Mouse (Mus musculus) monocyte, adult 2 months (primary cell): ENCODE results near the gene Dcps.
"Not testable (repeated sequence)": the region's sequence is repeated elsewhere in the genome, so short reads cannot be mapped to it uniquely, and the experiment has no call there.

Experiments
- DNase-seq, 2 experiments: peaks; one replicate each; pipeline ENCODE4 v3.0.0; 2022; ENCODE audit warnings: low spot score in 2 of 2, low read depth in 1 of 2

Gene Dcps

DNA sequence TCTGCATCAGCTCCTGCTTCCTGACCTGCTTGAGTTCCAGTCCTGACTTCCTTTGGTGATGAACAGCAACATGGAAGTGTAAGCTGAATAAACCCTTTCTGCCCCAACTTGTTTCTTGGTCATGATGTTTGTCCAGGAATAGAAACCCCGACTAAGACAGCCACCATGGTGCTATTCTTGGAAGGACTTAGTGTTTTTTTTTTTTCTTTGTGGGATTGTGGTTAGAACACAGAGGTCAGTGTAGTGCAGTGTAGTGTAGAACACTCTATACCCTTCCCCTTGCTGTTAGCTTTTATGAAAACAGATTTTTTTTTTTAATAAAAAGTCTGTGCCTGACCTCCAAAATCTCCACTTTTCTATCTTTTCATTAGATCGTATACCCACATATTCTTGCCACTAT lies 7.0 kb upstream of the Dcps start:
- DNase-seq = no peak

DNA sequence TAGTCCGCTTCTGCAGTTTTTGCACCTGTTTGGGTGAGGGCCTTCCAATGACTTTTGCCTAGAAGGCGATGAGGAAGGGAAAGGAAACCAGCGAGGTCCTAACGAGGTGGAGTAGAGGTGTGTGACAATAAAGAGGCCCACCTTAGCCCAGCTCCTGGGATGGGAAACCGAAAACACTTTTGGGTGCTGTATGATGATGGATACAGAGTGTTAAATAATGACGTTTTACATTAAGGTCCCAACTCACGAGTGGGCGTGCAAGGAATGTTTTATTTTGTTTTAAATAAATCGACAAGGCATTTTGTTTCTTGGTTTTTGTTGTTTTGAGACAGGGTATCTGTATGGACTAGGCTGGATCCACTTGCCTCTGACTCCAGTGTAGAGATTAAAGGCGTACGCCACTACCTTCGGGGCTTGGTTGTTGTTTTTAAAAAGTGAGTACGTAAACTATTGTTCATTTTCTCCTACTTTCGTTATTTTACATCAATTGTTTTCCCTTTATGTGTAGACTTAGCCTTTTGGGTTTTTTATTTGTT lies 331 bp upstream of the Dcps start:
- no peak for DNase-seq

DNA sequence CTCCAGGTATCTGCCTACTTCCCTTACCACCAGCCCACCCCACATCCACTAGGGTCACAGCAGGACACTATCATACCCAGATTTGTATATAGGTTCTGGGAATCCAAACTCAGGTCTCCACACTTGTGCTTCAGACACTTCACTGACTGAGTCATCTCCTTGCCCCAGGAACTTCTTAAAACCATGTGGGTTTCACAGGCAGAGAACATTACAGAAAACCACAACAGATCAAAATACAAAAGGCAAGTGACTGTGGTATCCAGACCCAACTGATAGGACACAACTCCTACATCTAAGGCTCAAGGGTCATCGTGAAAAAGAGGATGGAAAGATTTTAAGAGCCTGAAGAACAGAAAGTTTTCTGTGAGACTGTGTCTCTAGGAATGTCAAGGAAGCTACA lies 2.5 kb downstream of the Dcps start:
- no peak for DNase-seq

DNA sequence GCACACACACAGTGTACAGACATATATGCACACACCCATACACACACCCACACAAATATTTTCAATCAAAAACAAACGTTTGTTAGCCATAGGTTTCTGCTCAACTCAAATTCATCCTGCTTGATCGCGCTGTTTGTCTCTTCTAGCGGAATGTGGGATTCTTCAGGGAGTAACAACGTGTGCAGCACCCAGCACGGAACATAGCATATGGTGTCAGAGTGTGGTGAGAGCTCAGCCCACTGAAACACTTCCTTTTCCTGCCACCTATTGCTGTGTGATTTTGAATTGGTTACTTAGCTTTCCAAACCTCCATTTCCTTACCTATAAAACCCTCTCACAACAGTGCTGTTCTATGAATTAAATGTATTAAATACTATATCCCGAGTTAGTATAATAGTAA lies 5.8 kb downstream of the Dcps start:
- no peak for DNase-seq

DNA sequence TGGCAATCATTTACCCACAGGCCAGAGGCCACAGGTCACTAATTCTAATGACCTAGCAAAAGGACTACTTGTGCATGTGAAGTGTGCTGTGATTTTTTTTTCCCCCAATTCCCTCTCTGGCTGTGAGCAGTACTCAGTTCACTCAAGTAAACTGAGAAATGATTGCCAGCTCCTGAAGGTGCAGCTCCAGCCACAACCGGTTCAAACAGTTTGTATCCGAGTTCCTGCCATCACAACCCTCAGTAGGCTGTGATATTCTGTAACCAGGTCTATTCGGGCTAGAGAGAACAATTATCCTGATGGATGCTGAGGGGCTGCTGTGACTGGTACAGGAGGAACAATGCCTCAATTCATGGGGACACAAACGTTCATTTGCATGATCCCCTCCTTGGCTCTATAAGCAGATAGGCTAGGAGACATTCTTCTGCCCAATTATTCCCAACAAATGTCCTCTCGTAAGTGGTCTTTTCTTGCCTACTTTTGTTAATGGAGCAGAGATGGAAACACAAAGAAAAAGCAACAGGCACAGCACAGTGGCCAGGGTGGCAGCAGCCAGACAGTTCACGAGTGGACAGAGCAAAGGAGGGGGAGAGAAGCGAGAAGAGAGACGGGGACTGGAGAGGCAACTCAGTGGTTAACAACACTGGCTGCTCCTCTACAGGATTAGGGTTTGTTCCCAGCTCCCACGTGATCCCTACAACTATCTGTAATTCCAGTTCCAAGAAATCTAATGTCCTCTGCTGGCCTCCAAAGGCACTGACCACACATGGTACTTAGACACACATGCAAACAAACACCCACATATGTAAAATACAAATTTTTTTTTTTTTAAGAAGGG lies 8.8 kb downstream of the Dcps start:
- no peak for DNase-seq

DNA sequence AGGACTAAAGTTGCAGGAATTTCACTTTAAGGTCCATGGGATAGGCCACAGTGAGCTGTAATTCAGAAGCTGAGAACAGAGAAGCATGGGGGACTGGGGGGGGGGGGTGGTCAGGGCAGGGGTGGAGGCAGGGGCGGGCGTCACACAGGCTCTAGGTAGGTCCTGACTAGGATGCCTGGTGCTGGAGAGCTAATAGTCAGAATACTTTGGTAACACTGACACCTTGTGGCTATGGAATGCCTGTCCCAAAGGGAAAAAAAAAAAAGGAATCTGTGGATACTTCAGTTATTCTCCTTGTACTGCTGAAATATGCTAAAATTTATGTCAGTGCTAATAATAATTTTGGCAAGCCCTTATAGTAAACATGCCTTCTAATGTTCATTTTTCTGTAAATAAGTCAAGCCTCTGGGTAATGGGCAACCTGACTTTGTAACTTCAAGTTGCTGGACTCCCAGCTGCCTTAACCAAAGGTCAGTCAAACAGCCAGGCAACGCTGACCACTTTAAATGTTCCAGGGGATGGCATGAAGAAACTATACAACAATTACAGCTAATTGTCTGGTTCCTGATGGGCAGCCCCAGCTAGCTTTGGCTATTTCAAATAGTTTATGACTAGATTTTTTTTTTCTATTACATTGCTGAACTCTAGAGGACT lies 9.6 kb downstream of the Dcps start:
- DNase-seq = no peak

DNA sequence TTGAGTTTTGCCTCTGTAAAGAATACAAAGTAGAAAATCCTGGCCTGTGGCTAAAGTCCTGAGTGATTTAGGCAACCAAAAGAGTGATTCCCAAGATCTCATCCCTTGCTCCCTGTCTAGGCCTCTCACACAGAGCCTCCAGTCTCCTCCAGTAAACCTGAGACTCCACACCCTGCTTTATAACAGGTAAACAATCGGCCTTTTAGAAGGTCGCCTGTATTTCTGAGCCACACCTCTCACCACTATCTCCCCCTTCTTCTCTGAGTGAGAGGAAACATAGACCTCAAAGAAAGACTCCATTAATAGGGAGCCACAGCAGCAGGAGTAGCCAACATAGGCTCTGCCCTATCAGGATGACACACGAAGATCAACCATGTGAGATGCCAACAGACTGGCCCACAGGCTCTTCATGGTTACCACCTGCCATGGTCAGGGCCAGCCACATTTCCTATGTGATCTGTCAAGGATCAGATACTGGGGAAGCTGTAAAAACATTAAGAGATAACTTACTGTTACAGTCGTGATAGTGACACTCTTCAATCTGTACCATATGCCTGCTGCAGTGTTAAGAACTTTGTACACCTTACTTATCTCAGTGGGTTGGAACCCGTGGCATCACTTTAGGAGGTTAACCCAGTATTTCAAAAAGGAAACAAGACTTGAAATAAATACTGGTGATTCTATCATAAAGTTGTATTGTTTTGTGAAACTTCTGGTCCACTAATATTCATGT lies 11.6 kb downstream of the Dcps start:
- DNase-seq = no peak

DNA sequence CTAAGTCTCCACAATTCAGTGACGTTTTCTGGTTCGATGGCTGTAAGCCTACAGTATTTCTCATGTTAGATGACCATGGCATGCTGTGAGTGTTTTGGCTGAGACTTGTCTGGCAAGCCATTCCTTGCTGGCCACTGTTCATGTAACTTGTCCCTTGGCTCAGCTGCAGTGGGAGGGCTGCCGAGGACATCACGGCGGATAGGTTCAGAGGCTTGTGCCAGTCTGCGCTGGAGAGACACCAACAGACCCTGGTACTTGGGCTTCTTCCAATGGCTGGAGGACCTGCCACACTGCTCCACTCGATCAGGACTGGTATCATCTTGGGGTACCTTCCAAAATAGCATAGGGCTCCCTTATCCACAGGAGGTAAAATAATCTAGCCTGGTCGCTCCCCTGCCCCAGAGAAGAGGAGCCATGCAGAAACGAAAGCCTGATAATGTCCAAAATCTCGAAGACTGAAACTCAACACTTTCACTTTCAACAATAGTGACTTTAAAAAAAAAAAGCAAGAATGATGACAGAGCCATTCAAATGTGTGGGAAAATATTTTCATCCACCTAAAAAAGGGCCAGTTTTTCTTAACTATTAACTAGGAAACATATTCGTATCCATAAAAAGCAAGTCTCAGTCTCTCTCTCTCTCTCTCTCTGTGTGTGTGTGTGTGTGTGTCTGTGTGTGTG lies 12.7 kb downstream of the Dcps start:
- DNase-seq = no peak

DNA sequence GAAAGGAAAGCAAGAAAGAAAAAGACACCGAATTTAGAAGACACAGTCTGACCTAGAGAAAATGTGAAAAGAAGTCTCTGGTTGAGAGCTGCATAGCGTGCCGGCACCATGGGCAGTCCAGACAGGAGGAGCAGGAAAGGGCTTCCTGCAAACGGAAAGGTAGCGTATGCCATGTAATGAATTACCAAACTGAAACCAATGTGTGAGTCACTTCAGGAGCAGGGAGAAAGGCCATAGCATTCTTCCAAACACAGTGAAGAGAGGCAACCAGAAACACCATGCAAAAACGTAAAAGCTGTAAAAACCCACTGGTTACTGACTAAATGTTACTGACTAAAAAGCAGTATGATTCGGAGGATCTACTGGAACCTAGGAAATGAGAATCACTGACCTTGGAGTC lies 14.1 kb downstream of the Dcps start:
- DNase-seq = no peak

DNA sequence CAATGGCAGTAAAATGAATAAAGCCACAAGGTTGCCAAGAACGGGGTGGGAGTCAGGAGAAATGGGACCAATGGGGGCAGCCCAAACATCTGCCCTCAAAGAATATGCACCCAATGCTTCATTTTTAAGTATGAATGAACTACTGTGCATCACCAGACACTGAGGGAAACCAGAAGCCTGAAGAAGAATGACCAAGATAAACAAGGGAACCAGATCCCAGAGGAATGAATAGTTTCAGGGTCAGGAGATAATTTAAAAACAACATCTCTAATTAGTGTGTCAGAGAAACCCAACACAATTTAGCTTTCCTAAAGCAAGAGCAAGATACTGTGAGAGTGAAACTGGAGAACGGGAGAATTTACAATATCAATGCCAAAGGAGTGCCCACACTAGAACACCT lies 15.2 kb downstream of the Dcps start:
- no peak for DNase-seq

DNA sequence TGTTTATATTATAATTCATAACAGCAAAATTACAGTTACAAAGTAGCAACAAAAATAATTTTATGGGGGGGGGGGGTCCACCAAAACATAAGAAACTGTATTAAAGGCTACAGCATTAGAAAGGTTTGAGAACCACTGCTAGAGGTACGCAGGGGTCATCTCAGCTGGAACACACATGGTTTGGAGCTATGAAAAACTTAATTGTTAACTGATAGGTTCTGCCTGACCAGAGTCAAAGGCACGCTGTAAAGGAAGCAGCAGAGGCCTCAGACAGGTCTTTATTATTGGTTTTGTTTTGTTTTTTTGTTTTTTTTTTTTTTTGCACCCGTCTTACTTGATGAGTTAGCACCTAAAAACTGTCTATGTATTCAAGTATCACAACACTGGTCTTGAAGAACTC lies 17.4 kb downstream of the Dcps start:
- no peak for DNase-seq

DNA sequence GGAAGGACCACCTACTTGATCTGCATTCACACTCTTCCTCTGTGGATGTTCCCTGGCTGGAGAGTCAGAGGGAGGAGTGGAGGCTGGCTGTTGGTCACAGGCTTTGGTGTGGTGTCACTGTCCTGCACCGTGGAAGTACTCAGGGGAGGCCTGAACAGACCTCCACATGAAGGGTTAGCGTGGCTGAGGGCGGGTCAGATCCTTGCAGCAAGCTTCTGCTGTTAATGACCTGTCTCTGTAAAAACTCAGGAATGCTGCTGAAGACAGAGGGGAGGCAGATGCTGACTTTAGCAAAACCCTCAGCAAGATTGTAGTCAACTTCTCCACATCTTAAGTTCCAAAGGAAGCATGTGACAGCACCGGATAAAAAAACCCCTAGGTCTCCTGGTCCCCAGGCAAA lies 19.0 kb downstream of the Dcps start:
- no peak for DNase-seq

DNA sequence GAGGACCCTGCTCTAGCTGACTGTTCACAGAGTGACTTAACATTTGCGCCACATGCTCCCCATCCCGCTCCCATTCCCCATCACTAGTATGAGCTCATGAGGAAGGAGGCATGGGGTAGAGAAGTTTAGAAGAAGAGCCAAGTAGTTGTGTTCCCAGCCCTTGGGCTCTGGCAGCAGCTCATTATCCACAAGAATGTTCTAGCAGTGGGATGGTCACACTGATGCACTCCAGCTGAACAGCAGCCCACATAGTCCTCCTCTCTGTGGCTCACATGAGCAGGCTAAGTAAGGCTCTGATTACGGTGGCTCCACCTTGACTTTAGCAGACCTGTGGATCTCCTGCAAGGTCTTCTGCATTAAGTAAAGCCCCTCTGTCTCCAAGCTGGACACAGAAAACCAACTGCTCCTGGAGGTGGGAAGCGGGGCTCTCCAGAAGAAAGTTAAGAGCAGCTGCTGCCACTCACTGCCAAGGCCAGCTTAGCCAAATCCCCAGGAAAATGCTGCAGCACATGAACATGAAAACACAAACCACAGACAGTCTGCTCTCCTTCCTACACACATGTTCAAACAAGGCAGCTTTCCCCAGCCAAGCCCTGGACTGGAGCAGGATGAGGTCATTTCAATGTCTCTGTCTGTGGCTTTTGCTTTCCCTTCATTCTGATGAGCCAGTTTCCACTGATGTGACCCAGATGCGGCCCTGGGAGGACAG lies 19.7 kb downstream of the Dcps start:
- no peak for DNase-seq

DNA sequence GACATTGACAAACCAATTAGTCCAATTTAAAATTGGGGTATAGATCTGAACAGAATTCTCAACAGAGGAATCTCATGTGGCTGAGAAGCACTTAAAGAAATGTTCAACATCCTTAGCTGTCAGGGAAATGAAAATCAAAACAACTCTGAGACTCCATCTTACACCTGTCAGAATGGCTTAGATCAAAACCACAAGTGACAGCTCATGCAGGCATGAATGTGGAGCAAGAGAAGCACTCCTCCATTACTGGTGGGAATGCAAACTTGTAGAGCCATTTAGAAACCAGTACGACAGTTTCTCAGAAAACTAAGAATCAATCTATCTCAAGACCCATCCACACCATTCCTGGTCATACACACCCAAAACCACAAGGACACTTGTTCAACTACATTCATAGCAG lies 22.9 kb downstream of the Dcps start:
- no peak for DNase-seq

DNA sequence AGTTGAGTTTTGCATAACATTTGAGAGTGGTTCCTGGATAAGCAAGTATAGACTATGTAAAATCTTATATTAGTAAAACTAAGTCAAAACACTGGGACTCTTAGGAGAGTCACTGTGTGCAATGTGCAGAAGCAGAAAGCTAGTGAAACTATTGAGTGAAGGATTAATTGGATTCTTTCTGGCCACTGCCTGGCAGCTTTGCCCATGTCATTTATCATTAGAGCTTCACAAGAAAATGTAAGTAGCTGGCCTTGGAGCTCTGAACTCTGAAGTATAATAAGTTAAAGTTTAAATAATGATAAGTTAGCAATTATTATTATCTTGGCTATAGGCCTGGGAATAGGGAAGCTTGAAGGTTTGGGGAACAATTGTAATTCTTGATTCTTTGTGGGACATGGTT lies 27.0 kb downstream of the Dcps start:
- not testable (repeated sequence) for DNase-seq

DNA sequence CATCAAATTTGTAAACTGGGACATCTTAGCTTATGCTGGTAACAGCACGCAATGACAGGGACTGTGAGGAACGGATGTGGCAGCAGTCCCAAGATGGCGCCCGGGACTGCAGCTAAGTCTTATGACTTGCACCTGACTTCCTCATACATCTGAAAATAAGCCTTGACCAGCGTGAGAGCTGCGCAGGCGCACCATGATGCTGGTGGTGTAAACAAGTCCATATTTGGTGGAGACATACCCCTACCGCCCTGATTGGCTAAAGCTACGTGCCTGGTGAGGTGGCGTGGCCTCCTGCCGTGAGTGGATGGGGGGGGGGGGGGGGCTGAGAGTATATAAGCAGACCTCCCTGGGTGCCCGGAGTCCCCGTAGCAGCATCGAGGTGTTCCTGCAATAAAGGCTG lies 28.6 kb downstream of the Dcps start:
- not testable (repeated sequence) for DNase-seq

DNA sequence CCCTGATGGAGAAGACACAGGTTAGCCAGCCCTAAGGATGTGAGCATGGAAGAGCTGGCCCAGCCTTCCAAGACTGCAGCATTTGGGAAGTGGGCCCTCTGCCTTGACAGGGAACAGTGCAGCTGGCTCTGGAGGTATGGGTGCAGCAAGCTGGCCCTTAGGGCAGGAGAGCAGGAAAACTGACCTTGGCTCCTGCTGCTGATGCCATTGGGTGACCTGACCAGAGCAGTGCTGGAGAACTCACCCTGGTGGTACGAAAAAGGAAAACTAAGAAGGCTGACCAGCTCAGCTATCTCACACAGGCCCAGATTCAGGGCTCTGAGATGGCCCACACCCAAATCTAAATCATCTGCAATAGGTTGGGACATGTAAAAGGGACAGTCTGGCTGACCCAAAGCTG lies 30.0 kb downstream of the Dcps start:
- no peak for DNase-seq

DNA sequence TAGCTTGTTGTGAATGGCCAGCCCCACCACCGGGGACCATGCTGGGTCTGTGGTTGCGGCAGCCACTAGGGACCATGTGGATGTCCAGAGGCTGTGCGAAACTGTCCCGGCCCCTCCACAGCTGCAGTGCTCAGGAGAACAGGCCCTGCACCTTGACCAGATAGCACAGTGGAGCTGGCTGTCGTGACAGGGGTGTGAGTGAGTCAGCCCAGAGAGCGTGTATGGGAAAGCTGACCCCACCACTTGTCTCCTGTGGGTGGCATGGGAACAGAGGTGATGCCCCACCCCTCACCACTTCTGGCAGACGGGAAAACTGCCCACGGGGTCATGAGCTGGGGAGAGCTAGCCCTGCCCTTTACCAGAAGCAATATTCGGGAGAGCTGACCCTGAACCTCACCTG lies 30.7 kb downstream of the Dcps start:
- DNase-seq = no peak

DNA sequence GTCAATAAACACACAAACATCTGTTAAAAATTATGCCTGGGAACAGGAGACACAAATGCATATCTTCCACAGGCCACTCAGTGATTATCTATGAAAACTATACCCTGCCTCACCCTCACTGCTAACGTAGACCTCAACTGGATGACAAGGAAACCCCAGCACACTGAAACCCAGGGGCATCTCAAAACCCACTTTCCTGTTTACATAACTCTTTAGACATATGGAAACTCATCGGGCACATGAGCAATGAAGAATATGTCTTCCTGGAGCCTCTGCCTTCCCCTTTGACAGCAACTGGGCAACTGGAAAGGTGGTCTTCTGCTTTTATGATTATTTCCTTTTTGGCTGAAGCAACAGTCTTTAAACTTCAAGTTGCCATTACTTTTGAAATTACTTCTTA lies 33.6 kb downstream of the Dcps start:
- DNase-seq = no peak

DNA sequence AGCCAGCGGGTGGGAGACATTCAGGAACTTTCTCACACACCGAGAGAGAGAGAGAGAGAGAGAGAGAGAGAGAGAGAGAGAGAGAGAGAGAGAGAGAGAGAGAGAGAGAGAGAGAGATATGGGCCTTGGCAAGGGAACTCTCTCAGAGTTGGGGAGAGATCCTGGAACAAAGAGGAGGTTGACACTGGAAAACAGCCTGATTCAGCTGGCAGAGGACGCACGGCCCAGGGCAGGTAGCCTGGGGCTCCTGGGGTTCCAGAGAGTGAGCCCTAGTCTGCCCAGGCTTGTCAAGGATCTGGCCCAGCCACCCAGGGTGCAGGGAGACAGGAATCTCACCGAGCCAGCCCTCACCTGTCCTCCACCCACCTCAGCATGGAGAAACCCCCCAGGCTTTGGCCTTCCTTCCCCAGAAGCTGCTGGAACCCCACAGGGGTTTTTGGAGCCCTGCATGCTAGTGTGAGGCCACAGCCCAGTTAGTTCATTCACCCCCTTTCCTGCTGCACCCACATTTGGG lies 36.6 kb downstream of the Dcps start:
- DNase-seq = no peak

DNA sequence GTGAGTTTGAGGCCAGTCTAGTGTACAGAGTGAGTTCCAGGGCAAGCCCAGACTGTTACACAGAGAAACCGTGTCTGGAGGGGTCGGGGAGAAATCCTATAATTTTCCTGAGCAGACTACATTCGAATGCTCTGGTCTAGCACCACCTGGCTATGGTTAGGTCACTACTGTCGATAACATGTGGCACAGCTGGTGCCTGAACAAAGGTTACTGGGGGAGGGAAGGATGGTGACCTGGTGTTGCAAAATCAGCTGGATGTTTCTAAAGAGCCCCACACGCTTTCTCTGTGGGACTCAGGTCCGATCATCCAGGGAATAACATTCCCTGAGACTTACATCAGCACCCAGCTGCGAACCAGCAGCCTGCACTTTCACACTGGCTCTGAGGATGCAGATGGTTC lies 37.8 kb downstream of the Dcps start:
- no peak for DNase-seq
